Mouse (Mus musculus) hindlimb bud, embryonic 11.5 days (tissue): ENCODE data around the gene Ccnj.

Experiments
- DNase-seq: peaks from one replicate; pipeline ENCODE4 v3.0.0-alpha.2; 2012; ENCODE audit warnings: low read depth, low spot score; ENCODE audit errors: extremely low spot score

Ccnj gene

GRCm38 (mm10) chr19:40841083-40841482 is 10.0 kb downstream of the Ccnj start:
- no peak for DNase-seq

- DNase-seq = no peak
These were observed 10.5 kb downstream of the Ccnj start for GRCm38 (mm10) chr19:40841593-40841992.

- no peak for DNase-seq
These were observed 13.7 kb downstream of the Ccnj start for GRCm38 (mm10) chr19:40844731-40845130.

- no peak for DNase-seq
These were observed 18.3 kb downstream of the Ccnj start for GRCm38 (mm10) chr19:40849391-40849790.

- DNase-seq = no peak
These were observed 28.5 kb downstream of the Ccnj start for GRCm38 (mm10) chr19:40859555-40859954.

GRCm38 (mm10) chr19:40868284-40868683 is 37.2 kb downstream of the Ccnj start:
- DNase-seq = no peak

- DNase-seq = no peak
These were observed 38.5 kb downstream of the Ccnj start for GRCm38 (mm10) chr19:40869425-40870105.

- peak; percentile 84 for DNase-seq
These were observed 42.0 kb downstream of the Ccnj start for GRCm38 (mm10) chr19:40872955-40873665.

GRCm38 (mm10) chr19:40881700-40882099 is 50.6 kb downstream of the Ccnj start:
- DNase-seq = no peak

- no peak for DNase-seq
These were observed 57.8 kb downstream of the Ccnj start for GRCm38 (mm10) chr19:40888887-40889286.

GRCm38 (mm10) chr19:40894071-40894506 is 63.0 kb downstream of the Ccnj start:
- DNase-seq = no peak

- peak; percentile 71 for DNase-seq
These were observed 63.7 kb downstream of the Ccnj start, which contains the start of gene Zfp518a for GRCm38 (mm10) chr19:40894519-40895392. TSS of gene Zfp518a (plus strand) at chr19:40894705.

- DNase-seq = no peak
These were observed 64.3 kb downstream of the Ccnj start for GRCm38 (mm10) chr19:40895393-40895703.
